Mouse (Mus musculus): ENCODE data around the gene Col27a1. TPM values are rescaled to one million over a fixed set of nuclear protein-coding genes. Genes with fewer than 3 reads are reported as not detected.

Gene Col27a1
- polyA plus RNA-seq, 1 experiment from 2014 or later = 2.6 TPM

DNA sequence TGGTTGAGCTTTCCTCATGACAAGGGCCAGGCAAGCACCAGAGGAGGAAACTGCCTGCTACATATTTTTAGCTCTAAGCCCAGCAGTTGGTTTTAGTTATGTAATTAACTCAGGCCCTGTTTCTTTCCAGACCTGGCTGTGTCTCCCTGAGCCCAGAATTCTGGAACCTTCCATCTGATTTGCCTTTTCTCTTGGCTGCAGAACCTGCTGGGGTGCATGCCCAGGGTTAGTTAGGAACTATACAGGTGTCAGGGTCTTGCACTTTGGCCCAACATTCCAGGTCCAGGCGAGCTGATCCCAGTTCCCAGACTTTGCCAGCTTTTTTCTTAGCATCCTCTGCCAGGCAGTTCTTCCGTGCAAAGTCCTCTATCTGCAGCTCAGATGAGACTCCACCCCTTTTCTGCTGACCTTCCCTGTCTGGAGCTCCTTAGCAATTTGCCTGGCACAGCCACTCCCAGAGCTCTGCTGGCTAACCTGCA is 18.8 kb downstream of the Col27a1 start:
- Histone ChIP-seq H3K4me2 (replicated peaks) (no peak overlapping the region), H3K9ac (no peak overlapping the region), H3K27me3 (ENCODE audit: control insufficient read depth, insufficient read depth, low read length) (no peaks in the 10 kb centered on the region), H3K4me3 (replicated peaks; ENCODE audit: low read length) (no peak overlapping the region), H3K9me3 (ENCODE audit: control insufficient read depth, low read length) (no peaks in the 10 kb centered on the region), H3K27ac (no peak overlapping the region), H3K4me1 (replicated peaks; ENCODE audit: control insufficient read depth, insufficient read depth, low read length) (peaks cover 21% of the 10 kb centered on the region), H3K36me3 (replicated peaks; ENCODE audit: control insufficient read depth, insufficient read depth) (no peaks in the 10 kb centered on the region)
- ATAC-seq (ENCODE audit: low FRiP score) (no peak), DNase-seq (ENCODE audit: low spot score) (no peak)
- WGBS = 64% methylated on average over 2 of the region's 2 CpGs

DNA sequence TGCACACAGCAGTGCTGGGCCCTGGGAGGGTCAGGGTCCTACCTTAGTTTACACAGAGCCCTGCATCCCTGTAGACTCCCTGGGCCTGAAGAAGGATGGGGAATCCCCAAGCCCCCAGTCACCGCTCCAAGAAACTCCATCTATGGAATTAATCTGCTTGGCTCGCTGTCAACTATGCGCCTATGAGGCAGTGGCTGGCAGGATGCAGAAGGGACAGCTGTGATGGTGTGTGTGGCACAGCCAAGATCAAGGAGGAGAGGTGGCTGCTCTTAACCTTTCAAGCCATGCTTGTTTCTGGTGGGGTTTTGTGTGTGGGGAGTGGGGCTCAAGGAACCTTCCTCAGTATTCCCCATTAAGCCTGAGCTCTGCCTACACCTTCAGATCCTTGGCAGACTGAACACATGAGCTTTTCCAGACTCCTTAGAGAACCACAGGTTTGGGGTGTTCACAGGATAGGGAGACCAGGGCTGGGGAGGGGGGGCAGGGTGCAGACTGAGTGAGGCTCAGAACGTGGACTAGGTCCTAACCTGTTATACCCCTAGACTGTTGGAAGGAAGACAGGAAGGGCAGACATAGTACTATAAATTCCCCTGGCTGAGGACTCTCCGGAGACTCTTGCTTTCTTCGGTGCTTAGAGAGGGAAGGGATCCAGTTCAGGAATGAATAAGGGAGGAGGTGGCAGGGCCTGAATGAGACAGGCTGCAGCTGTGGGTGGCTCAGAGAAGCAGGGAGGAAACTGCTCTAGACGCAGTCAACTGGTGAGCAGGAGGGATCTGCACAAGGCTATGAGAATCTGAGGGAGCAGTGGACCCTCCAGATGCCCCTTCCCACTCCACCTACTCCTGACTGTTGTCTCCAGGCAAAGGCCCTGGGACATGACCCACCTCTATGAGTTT is 20.0 kb downstream of the Col27a1 start:
- H3K4me2 ChIP-seq (replicated peaks) = no peak overlapping the region
- WGBS = 75% methylated on average over 7 of the region's 7 CpGs
- peak; percentile 49 for DNase-seq (ENCODE audit: low spot score)

DNA sequence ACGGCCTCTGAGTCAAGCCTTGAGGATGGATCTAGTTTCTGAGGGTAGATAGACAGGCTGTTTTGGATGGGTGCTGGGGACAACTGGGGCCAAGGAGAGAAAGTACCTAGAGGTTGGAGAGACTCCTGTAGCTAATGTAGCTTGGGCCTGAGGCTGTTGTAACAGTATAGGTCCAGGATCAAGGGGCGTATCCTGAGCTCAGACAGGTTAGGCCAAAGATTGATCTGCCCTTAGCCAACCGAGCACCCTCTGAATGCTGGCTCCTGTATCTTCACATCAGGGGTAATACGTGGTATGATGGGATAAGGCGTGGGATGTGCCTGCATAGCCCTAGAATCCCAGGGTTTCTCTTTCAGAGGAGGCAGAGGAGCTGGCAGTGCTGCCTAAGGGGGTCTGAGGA is 21.0 kb downstream of the Col27a1 start:
- H3K4me1 ChIP-seq (replicated peaks; ENCODE audit: control insufficient read depth, insufficient read depth, low read length) = peaks cover 14% of the 10 kb centered on the region
- H3K9ac ChIP-seq = no peak overlapping the region
- ATAC-seq (ENCODE audit: low FRiP score) (no peak), DNase-seq (ENCODE audit: low spot score) (no peak)
- H3K36me3 ChIP-seq (replicated peaks; ENCODE audit: control insufficient read depth, insufficient read depth) = no peaks in the 10 kb centered on the region
- no peaks in the 10 kb centered on the region for H3K27me3 ChIP-seq (ENCODE audit: control insufficient read depth, insufficient read depth, low read length)
- H3K27ac ChIP-seq = no peak overlapping the region
- WGBS = 95% methylated on average over 5 of the region's 5 CpGs
- no peak overlapping the region for H3K4me2 ChIP-seq (replicated peaks)
- H3K4me3 ChIP-seq (replicated peaks; ENCODE audit: low read length) = no peak overlapping the region
- no peaks in the 10 kb centered on the region for H3K9me3 ChIP-seq (ENCODE audit: control insufficient read depth, low read length)

More for the DNA sequence above, 20.0 kb downstream of the Col27a1 start:
- ATAC-seq (ENCODE audit: low FRiP score) = no peak
- no peaks in the 10 kb centered on the region for H3K9me3 ChIP-seq (ENCODE audit: control insufficient read depth, low read length)
- no peak overlapping the region for H3K27ac ChIP-seq
- no peaks in the 10 kb centered on the region for H3K27me3 ChIP-seq (ENCODE audit: control insufficient read depth, insufficient read depth, low read length)
- H3K36me3 ChIP-seq (replicated peaks; ENCODE audit: control insufficient read depth, insufficient read depth) = no peaks in the 10 kb centered on the region
- peaks cover 25% of the 10 kb centered on the region for H3K4me1 ChIP-seq (replicated peaks; ENCODE audit: control insufficient read depth, insufficient read depth, low read length)
- no peak overlapping the region for H3K9ac ChIP-seq
- H3K4me3 ChIP-seq (replicated peaks; ENCODE audit: low read length) = no peak overlapping the region

DNA sequence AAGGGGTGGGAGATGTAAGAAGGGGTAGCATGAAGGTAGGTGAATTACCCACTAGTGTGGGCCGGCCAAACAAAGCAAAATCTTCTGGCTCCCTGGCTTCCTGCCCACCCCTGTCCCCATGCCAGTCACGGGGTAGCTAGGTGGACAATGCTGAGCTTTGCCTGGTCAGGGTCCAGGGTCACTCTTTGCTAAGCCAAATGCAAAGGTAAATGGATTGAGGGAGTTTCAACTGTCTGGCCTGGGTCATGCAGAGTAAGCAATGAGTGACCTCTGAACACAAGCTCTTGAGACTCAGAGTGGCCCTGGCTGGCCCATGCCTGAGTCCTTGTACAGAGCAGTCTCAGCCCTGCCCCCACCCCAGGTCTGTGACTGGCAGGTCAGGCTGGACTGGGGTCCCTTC is 22.4 kb downstream of the Col27a1 start:
- ATAC-seq (ENCODE audit: low FRiP score) (no peak), DNase-seq (ENCODE audit: low spot score) (no peak)
- Histone ChIP-seq H3K9ac (no peak overlapping the region), H3K27ac (no peak overlapping the region), H3K4me3 (replicated peaks; ENCODE audit: low read length) (no peak overlapping the region), H3K36me3 (replicated peaks; ENCODE audit: control insufficient read depth, insufficient read depth) (no peaks in the 10 kb centered on the region), H3K4me2 (replicated peaks) (no peak overlapping the region), H3K27me3 (ENCODE audit: control insufficient read depth, insufficient read depth, low read length) (no peaks in the 10 kb centered on the region), H3K4me1 (replicated peaks; ENCODE audit: control insufficient read depth, insufficient read depth, low read length) (peaks cover 5% of the 10 kb centered on the region; the same call in 1 of the 2 replicates), H3K9me3 (ENCODE audit: control insufficient read depth, low read length) (0 out of 2 replicates have a peak, but pooled peaks cover 6% of the 10 kb centered on the region)
- 63% methylated on average over 2 of the region's 2 CpGs for WGBS

DNA sequence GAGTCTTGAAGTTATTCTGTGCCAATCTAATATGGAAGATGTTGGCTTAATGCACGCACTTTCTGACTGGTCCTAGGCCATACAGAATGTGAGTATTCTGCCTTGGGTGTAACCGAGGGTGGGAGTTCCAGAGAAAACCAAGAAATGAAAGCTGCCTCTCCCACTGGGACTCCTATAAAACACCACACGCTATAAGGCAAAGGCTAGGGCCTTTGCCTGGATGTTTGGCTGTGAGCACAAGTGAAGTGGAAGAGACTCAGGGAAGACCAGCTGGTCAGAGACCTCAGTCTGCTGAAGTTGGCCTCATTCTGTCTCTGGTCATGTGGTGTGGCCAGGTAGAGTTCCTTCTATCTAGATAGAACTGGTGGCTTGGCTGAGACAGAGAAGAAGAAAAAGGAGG is 23.4 kb downstream of the Col27a1 start:
- no peaks in the 10 kb centered on the region for H3K27me3 ChIP-seq (ENCODE audit: control insufficient read depth, insufficient read depth, low read length)
- DNase-seq (ENCODE audit: low spot score) = no peak
- 0 out of 2 replicates have a peak, but pooled peaks cover 6% of the 10 kb centered on the region for H3K9me3 ChIP-seq (ENCODE audit: control insufficient read depth, low read length)
- ATAC-seq (ENCODE audit: low FRiP score) = no peak
- H3K4me3 ChIP-seq (replicated peaks; ENCODE audit: low read length) = no peak overlapping the region
- H3K9ac ChIP-seq = no peak overlapping the region
- peaks cover 5% of the 10 kb centered on the region; the same call in 1 of the 2 replicates for H3K4me1 ChIP-seq (replicated peaks; ENCODE audit: control insufficient read depth, insufficient read depth, low read length)
- WGBS = 83% methylated on average over 3 of the region's 3 CpGs
- H3K4me2 ChIP-seq (replicated peaks) = no peak overlapping the region
- no peak overlapping the region for H3K27ac ChIP-seq
- no peaks in the 10 kb centered on the region for H3K36me3 ChIP-seq (replicated peaks; ENCODE audit: control insufficient read depth, insufficient read depth)

DNA sequence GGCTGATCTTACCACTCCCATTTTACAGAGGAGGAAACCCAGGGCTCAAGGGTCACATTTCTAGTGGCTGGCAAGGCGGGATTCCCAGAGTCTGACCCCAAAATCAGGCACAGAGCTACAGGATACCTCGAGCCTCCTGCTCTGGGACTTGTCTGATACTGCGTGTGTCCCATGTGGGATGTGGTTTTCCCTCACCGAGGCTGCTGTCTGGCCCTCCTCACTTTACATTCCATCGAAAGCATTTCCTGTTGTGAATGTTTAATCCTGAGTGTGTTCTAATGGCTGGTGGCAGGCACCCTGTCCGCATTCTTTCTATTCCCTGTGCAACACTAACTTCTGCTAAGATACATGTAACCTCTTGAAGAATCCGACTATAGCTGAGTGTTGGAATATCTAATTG is 24.3 kb downstream of the Col27a1 start:
- H3K36me3 ChIP-seq (replicated peaks; ENCODE audit: control insufficient read depth, insufficient read depth) = no peaks in the 10 kb centered on the region
- no peaks in the 10 kb centered on the region for H3K27me3 ChIP-seq (ENCODE audit: control insufficient read depth, insufficient read depth, low read length)
- no peak overlapping the region for H3K4me3 ChIP-seq (replicated peaks; ENCODE audit: low read length)
- H3K27ac ChIP-seq = no peak overlapping the region
- H3K9me3 ChIP-seq (ENCODE audit: control insufficient read depth, low read length) = 0 out of 2 replicates have a peak, but pooled peaks cover 6% of the 10 kb centered on the region
- H3K4me2 ChIP-seq (replicated peaks) = no peak overlapping the region
- peaks cover 5% of the 10 kb centered on the region; the same call in 1 of the 2 replicates for H3K4me1 ChIP-seq (replicated peaks; ENCODE audit: control insufficient read depth, insufficient read depth, low read length)
- ATAC-seq (ENCODE audit: low FRiP score) (no peak), DNase-seq (ENCODE audit: low spot score) (no peak)
- no peak overlapping the region for H3K9ac ChIP-seq
- 61% methylated on average over 7 of the region's 7 CpGs for WGBS

DNA sequence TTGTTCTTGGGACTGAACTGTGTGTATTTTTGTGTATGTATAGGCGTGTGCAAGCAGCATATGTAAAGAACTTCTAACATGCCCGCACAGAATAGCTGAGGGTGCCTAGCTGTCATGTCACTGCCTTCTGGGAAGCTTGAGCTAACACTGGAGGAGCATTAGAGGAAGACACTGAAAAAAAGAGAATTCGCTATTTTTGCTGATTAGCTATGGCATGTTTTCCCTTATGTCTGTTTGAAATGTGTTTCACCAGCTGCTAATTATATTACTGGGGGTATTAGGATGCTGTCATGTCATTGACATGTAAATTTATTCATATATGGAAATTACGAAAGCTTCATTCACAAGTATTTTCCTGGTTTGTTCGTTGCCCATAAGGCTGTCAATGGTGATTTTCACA is 24.9 kb downstream of the Col27a1 start:
- ATAC-seq (ENCODE audit: low FRiP score) = no peak
- H3K4me3 ChIP-seq (replicated peaks; ENCODE audit: low read length) = no peak overlapping the region
- H3K9ac ChIP-seq = no peak overlapping the region
- no peak overlapping the region for H3K4me2 ChIP-seq (replicated peaks)
- 45% methylated on average over 5 of the region's 5 CpGs for whole genome bisulfite sequencing
- H3K4me1 ChIP-seq (replicated peaks; ENCODE audit: control insufficient read depth, insufficient read depth, low read length) = peaks cover 5% of the 10 kb centered on the region; the same call in 1 of the 2 replicates
- H3K36me3 ChIP-seq (replicated peaks; ENCODE audit: control insufficient read depth, insufficient read depth) = no peaks in the 10 kb centered on the region
- no peaks in the 10 kb centered on the region for H3K27me3 ChIP-seq (ENCODE audit: control insufficient read depth, insufficient read depth, low read length)
- 0 out of 2 replicates have a peak, but pooled peaks cover 6% of the 10 kb centered on the region for H3K9me3 ChIP-seq (ENCODE audit: control insufficient read depth, low read length)
- no peak for DNase-seq (ENCODE audit: low spot score)
- no peak overlapping the region for H3K27ac ChIP-seq

DNA sequence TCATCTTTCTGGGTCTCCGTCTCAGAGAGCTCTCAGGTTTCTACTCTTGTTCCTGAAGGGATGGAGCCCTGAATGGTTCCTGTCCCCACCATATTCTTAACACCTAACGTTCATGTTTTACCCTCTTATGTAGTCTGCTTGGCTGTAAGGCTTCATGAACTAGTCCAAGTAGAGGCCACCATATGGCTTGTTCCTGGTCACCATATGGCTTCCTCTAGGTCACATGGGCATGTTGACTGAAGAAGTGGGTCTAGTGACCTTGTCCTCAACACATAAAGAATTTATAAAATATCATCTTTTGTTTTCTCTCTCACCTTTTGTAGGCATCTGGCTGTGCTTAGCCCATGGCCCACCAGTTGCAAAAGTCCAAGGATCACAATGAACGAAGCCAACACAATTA is 27.2 kb downstream of the Col27a1 start:
- Histone ChIP-seq H3K27me3 (ENCODE audit: control insufficient read depth, insufficient read depth, low read length) (no peaks in the 10 kb centered on the region), H3K9me3 (ENCODE audit: control insufficient read depth, low read length) (0 out of 2 replicates have a peak, but pooled peaks cover 6% of the 10 kb centered on the region), H3K4me2 (replicated peaks) (no peak overlapping the region), H3K27ac (no peak overlapping the region), H3K4me1 (replicated peaks; ENCODE audit: control insufficient read depth, insufficient read depth, low read length) (peaks cover 5% of the 10 kb centered on the region; the same call in 1 of the 2 replicates), H3K9ac (no peak overlapping the region), H3K4me3 (replicated peaks; ENCODE audit: low read length) (no peak overlapping the region), H3K36me3 (replicated peaks; ENCODE audit: control insufficient read depth, insufficient read depth) (no peaks in the 10 kb centered on the region)
- WGBS = 95% methylated on average over 3 of the region's 3 CpGs
- ATAC-seq (ENCODE audit: low FRiP score) (no peak), DNase-seq (ENCODE audit: low spot score) (no peak)

DNA sequence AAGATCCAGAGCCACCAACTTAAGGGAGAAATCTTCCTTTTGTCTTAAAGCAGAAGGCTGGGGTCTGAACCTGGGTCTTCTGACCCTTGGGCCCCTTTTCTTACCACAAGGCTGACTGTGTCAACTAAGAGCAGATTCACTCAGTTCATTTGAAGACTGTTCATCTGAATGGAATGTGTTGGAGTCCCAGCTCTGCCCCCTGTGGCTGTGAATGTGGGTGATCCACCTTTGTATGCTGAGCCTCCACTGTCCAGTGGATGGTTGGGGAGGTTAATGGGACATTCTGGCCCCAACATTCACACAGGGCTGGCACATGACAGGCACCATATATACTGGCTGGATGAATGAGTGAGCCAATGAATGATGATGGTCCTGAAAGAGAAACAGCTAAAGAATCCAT is 34.2 kb downstream of the Col27a1 start:
- ATAC-seq (ENCODE audit: low FRiP score) (no peak), DNase-seq (ENCODE audit: low spot score) (no peak)
- H3K27ac ChIP-seq = no peak overlapping the region
- no peaks in the 10 kb centered on the region for H3K9me3 ChIP-seq (ENCODE audit: control insufficient read depth, low read length)
- H3K4me3 ChIP-seq (replicated peaks; ENCODE audit: low read length) = no peak overlapping the region
- H3K27me3 ChIP-seq (ENCODE audit: control insufficient read depth, insufficient read depth, low read length) = no peaks in the 10 kb centered on the region
- H3K9ac ChIP-seq = no peak overlapping the region
- no peaks in the 10 kb centered on the region for H3K36me3 ChIP-seq (replicated peaks; ENCODE audit: control insufficient read depth, insufficient read depth)
- no peak overlapping the region for H3K4me2 ChIP-seq (replicated peaks)
- H3K4me1 ChIP-seq (replicated peaks; ENCODE audit: control insufficient read depth, insufficient read depth, low read length) = no peaks in the 10 kb centered on the region

All from hindbrain, embryonic 14.5 days (tissue).